Mouse (Mus musculus) G1E (cell line): ENCODE measurements around the gene Rplp0. TPM values are rescaled to one million over a fixed set of nuclear protein-coding genes. Genes with fewer than 3 reads are reported as not detected.
"Not testable (repeated sequence)": the region's sequence is repeated elsewhere in the genome, so short reads cannot be mapped to it uniquely, and the experiment has no call there.

Source experiments
- ATAC-seq: 2 replicates; pipeline ENCODE4 v1.8.0; 2016; ENCODE audit warnings: mild to moderate bottlenecking; ENCODE audit not compliant: insufficient number of reproducible peaks, poor library complexity, low FRiP score, severe bottlenecking; ENCODE audit errors: extremely low read depth
- DNase-seq: peaks from one replicate; pipeline ENCODE4 v3.0.0; 2012; ENCODE audit warnings: low spot score
- H3K27me3 ChIP-seq: 2 replicates; pipeline ENCODE4 v1.6.1; 2012; ENCODE audit warnings: mild to moderate bottlenecking, low read length, inconsistent platforms; ENCODE audit not compliant: insufficient read depth
- H3K36me3 ChIP-seq: replicated peaks from 2 replicates; pipeline ENCODE3; 2012; ENCODE audit warnings: mild to moderate bottlenecking, inconsistent platforms
- H3K4me1 ChIP-seq: 2 replicates; pipeline ENCODE4 v1.6.1; 2012; ENCODE audit warnings: low read depth, low read length, inconsistent platforms, mixed read lengths; ENCODE audit not compliant: insufficient read depth
- H3K4me3 ChIP-seq: 2 replicates; pipeline ENCODE4 v1.5.1; 2012; ENCODE audit warnings: low read depth, mild to moderate bottlenecking, inconsistent platforms, low read length, moderate library complexity, mixed read lengths
- H3K9me3 ChIP-seq: replicated peaks from 2 replicates; pipeline ENCODE4 v1.6.1; 2012; ENCODE audit warnings: inconsistent platforms
- CTCF ChIP-seq: IDR thresholded peaks from 2 replicates; pipeline ENCODE4 v1.5.1; 2012; ENCODE audit warnings: low read depth, low read length, inconsistent platforms, mixed read lengths
- GATA1 ChIP-seq: IDR thresholded peaks from 2 replicates; pipeline ENCODE4 v1.6.1; 2012; ENCODE audit warnings: borderline replicate concordance, low read length, inconsistent platforms, mixed read lengths
- GATA2 ChIP-seq: IDR thresholded peaks from 2 replicates; pipeline ENCODE4 v1.6.1; 2012; ENCODE audit warnings: low read depth, low read length, inconsistent platforms, borderline replicate concordance
- POLR2AphosphoS5 ChIP-seq: IDR thresholded peaks from 2 replicates; pipeline ENCODE4 v1.6.1; 2012; ENCODE audit warnings: low read depth, low read length, inconsistent platforms; ENCODE audit not compliant: insufficient replicate concordance
- TAL1 ChIP-seq: conservative IDR thresholded peaks from 2 replicates; pipeline ENCODE4 v1.6.1; 2012; ENCODE audit warnings: low read depth, low read length, inconsistent platforms, mixed read lengths
- polyA plus RNA-seq: library from polyadenylated mRNA; stranded (reverse); fragments of >175 nt; gene quantifications from 2 replicates; pipeline ENCODE4 v1.2.3, GENCODE M21; 2012
- total RNA-seq, 2 experiments: library from RNA; stranded (forward) in 1 of 2; stranded (reverse) in 1 of 2; fragments of 200-1000 nt in 1 of 2; fragments of >200 nt in 1 of 2; fragmentation: Nextera tagmentation in 1 of 2; gene quantifications; 2 replicates each; pipeline ENCODE4 v1.2.3; 2014 to 2017

Gene Rplp0
- total and polyA plus RNA-seq, 3 experiments = 915 to 1,362 (median 980) TPM

DNA sequence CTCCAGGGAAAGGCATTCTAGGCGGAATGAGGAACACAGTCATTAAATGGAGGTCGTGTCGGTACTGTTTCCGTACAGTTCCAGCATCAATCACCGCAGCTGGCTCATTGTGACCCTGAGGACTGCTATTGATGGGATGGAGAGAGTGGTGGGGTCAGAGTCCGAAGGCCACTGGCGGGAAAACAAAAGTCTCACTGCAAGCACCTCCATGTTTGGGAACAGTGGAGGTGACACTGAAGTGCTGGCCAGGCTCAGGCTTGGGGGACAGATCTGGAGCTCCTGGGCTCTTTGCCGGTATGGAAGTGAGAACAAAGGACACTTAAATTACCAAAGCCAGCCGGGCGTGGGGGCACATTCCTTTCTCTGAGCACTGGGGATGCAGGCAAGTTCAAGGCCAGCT, 9.4 kb downstream of the Rplp0 start:
- peaks cover 44% of the 10 kb centered on the region for H3K4me1 ChIP-seq
- H3K36me3 ChIP-seq = peaks cover 78% of the 10 kb centered on the region
- TF ChIP-seq GATA2 = no peak
- no peak for TF ChIP-seq CTCF
- no peak for TF ChIP-seq GATA1
- no peak for TF ChIP-seq TAL1
- no peak for TF ChIP-seq POLR2AphosphoS5

GRCm38 (mm10) chr5:115569308-115569707, 10.0 kb downstream of the Rplp0 start:
- H3K27me3 ChIP-seq = no peaks in the 10 kb centered on the region
- peaks cover 44% of the 10 kb centered on the region for H3K4me1 ChIP-seq

More for the DNA sequence above, 9.4 kb downstream of the Rplp0 start:
- H3K27me3 ChIP-seq = no peaks in the 10 kb centered on the region
- no peak for ATAC-seq
- no peak for DNase-seq
- no peaks in the 10 kb centered on the region for H3K9me3 ChIP-seq
- H3K4me3 ChIP-seq = no peak overlapping the region

GRCm38 (mm10) chr5:115569721-115570120, 10.5 kb downstream of the Rplp0 start:
- TF ChIP-seq POLR2AphosphoS5 (no peak), GATA1 (no peak), CTCF (no peak), TAL1 (no peak), GATA2 (no peak)
- DNase-seq (no peak), ATAC-seq (no peak)
- Histone ChIP-seq H3K4me1 (peaks cover 46% of the 10 kb centered on the region), H3K27me3 (no peaks in the 10 kb centered on the region), H3K36me3 (peaks cover 82% of the 10 kb centered on the region), H3K4me3 (no peak overlapping the region), H3K9me3 (no peaks in the 10 kb centered on the region)

More at GRCm38 (mm10) chr5:115569308-115569707, 10.0 kb downstream of the Rplp0 start:
- TF ChIP-seq CTCF (no peak), TAL1 (no peak), GATA1 (no peak)
- Histone ChIP-seq H3K4me3 (no peak overlapping the region), H3K36me3 (peaks cover 79% of the 10 kb centered on the region), H3K9me3 (no peaks in the 10 kb centered on the region)
- DNase-seq (no peak), ATAC-seq (no peak)

DNA sequence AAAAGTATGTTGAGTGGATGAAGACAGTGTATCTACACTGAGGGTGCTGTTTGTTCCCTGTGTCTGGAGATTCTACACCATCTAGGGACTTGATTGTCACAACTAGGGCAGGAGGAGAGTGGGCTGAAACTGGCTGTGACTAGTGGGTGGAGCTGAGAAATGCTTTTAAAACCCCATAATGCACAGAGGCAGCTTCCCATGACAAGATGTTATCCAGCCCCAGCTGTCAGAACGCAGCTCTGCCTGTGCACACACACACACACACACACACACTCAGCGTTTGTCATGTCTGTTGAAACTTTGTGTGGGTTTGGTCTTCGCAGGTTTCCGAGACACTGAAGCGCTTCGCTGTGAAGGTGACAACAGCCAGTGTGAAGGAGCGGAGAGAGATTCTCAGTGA, 11.8 kb downstream of the Rplp0 start:
- Histone ChIP-seq H3K36me3 (peaks cover 94% of the 10 kb centered on the region), H3K27me3 (no peaks in the 10 kb centered on the region), H3K4me3 (no peak overlapping the region), H3K9me3 (no peaks in the 10 kb centered on the region), H3K4me1 (peaks cover 39% of the 10 kb centered on the region)
- no peak for ATAC-seq
- TF ChIP-seq POLR2AphosphoS5 (no peak), GATA1 (no peak), CTCF (no peak), TAL1 (no peak), GATA2 (no peak)
- DNase-seq = no peak

DNA sequence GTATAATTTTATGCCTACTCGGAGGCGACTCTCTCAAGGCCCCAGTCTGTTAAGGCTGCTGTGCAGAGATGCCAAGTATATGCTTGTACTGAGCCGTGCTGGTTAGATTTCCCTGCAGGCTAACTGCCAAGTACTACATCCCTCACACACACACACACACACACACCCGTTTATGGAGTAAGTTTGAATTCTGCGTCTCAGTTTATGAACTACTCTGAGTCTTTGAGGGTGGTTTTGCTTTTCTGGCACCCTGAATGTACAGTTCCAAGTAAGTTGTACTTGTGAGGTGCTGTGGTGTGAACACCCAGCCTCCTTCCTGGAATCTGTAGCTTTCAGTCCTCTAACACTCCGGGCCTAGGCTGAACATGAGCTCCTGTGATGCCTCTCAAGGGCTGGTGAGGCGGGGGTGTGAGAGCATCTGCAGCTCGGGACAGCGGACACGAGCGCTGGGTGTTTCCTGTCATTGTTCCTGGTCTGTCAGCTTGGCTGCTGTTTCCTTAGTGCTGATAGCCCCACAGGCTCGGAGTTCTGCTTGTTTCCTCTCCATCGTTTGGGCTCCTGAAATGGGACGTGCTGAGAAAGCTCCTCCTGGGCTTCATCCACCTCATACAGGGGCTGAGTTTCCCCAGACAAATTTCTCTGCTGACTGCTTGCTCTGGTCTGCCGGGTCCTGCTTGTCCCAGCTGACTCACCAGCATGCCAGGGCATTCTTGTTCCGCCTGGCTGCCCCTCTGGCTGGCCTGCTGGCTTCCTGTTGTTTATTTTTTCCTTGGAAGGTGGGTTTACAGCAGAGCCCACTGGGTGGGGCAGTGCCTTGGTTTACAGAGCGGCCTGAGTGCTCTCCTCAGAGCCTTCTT, 13.6 kb downstream of the Rplp0 start:
- Histone ChIP-seq H3K36me3 (peaks cover 97% of the 10 kb centered on the region), H3K27me3 (no peaks in the 10 kb centered on the region), H3K4me3 (no peak overlapping the region), H3K4me1 (peaks cover 22% of the 10 kb centered on the region), H3K9me3 (no peaks in the 10 kb centered on the region)
- ATAC-seq = no peak
- TF ChIP-seq CTCF = no peak
- no peak for TF ChIP-seq GATA2
- TF ChIP-seq GATA1 = no peak
- no peak for DNase-seq

- H3K9me3 ChIP-seq = no peaks in the 10 kb centered on the region
- TF ChIP-seq GATA1 = no peak
- TF ChIP-seq GATA2 = no peak
- no peak for TF ChIP-seq TAL1
- TF ChIP-seq CTCF = no peak
- TF ChIP-seq POLR2AphosphoS5 = no peak
- no peaks in the 10 kb centered on the region for H3K27me3 ChIP-seq
- no peak for DNase-seq
- no peak for ATAC-seq
- H3K4me1 ChIP-seq = peaks cover 14% of the 10 kb centered on the region; the same call in 1 of the 2 replicates
- H3K36me3 ChIP-seq = peaks cover 98% of the 10 kb centered on the region
- no peak overlapping the region for H3K4me3 ChIP-seq
Measured at GRCm38 (mm10) chr5:115574992-115575391, 15.7 kb downstream of the Rplp0 start.

GRCm38 (mm10) chr5:115577686-115578085, 18.4 kb downstream of the Rplp0 start:
- Histone ChIP-seq H3K36me3 (peaks cover 99% of the 10 kb centered on the region), H3K4me1 (peaks cover 15% of the 10 kb centered on the region; the same call in 1 of the 2 replicates)
- H3K27me3 ChIP-seq, H3K4me3 ChIP-seq, ATAC-seq, DNase-seq, H3K9me3 ChIP-seq: not testable (repeated sequence)
